Mouse (Mus musculus): ENCODE results near the gene Agap1. TPM values are rescaled to one million over a fixed set of nuclear protein-coding genes. Genes with fewer than 3 reads are reported as not detected.

The Agap1 gene
- polyA plus RNA-seq, 1 experiment from 2014 or later = 31.9 TPM

DNA sequence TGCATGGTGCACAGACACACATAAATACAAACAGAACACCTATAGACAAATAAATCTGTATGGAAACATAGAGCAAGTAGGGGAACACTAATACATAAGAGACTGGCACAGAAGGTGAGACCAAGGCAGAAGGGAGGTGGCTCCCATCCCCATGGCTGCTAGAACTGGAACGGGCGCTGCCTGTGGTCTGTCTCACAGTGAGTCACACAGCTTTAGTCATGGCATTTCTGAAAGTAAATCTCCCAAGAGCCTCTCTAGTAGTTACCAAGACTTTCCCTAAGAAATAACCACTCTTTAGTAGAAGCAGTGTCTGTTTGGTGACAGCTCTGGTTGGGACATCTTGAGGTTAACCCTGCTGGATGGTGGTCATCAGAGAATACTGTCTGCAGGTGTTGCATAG, 326.1 kb downstream of the Agap1 start:
- no peaks in the 10 kb centered on the region for H3K27me3 ChIP-seq (replicated peaks; ENCODE audit: control insufficient read depth, insufficient read depth, low read length)
- H3K27ac ChIP-seq (ENCODE audit: low read depth, low read length) = no peak overlapping the region
- H3K4me1 ChIP-seq (ENCODE audit: control insufficient read depth, insufficient read depth, low read depth, low read length) = peaks cover 7% of the 10 kb centered on the region; the same call in 1 of the 2 replicates
- H3K9ac ChIP-seq (ENCODE audit: low read depth, low read length) = no peak overlapping the region
- 96% methylated on average over 2 of the region's 2 CpGs for WGBS
- H3K9me3 ChIP-seq (ENCODE audit: control insufficient read depth, low read length) = no peaks in the 10 kb centered on the region
- H3K4me3 ChIP-seq (ENCODE audit: low read length) = no peak overlapping the region
- no peak for ATAC-seq
- H3K36me3 ChIP-seq (ENCODE audit: control insufficient read depth, insufficient read depth, low read length) = no peaks in the 10 kb centered on the region
- no peak overlapping the region for H3K4me2 ChIP-seq (ENCODE audit: low read length)

DNA sequence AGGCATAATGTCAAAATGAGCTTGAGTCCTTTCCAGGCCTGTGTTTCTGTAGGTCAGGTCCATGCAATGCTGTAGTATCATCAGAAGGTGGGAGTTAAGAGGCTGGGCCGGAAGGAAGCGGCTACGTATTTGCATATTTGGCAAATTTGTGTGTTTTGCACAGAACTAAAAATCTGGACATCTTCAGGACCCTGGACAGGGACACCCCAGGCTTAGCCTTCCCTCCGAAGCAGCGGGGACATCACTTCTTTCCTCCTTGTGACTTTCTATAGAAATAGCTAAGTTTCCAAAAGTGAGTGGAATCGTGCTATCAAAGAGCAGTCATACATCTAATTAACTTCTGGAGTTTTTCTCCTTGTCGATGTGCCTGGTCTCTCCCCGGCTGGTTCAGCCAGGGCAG, 327.3 kb downstream of the Agap1 start:
- no peak overlapping the region for H3K4me2 ChIP-seq (ENCODE audit: low read length)
- no peak overlapping the region for H3K27ac ChIP-seq (ENCODE audit: low read depth, low read length)
- no peaks in the 10 kb centered on the region for H3K36me3 ChIP-seq (ENCODE audit: control insufficient read depth, insufficient read depth, low read length)
- H3K4me3 ChIP-seq (ENCODE audit: low read length) = no peak overlapping the region
- no peaks in the 10 kb centered on the region for H3K9me3 ChIP-seq (ENCODE audit: control insufficient read depth, low read length)
- H3K4me1 ChIP-seq (ENCODE audit: control insufficient read depth, insufficient read depth, low read depth, low read length) = peaks cover 11% of the 10 kb centered on the region; the same call in 1 of the 2 replicates
- no peaks in the 10 kb centered on the region for H3K27me3 ChIP-seq (replicated peaks; ENCODE audit: control insufficient read depth, insufficient read depth, low read length)
- no peak for ATAC-seq
- WGBS = 58% methylated on average over 8 of the region's 8 CpGs
- no peak overlapping the region for H3K9ac ChIP-seq (ENCODE audit: low read depth, low read length)

DNA sequence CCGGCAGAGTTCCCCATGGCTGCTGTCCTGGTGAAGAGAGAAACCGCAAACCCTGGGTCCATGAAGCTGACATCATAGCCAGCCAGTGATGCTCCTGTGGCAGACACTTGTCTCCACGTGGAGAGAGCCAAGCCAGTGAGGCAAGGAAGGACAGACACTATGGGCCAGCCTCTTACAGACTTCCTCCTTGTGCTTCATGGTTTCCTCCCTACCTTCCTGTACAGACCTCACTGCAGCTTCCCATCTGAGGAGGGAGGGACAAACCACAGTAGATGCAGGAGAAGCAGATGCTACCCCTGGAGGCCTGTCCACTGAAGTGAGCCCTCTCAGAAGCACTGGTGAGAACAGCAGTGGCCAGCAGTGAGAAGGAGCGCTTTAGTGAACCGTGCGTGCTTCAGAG, 332.2 kb downstream of the Agap1 start:
- H3K36me3 ChIP-seq (ENCODE audit: control insufficient read depth, insufficient read depth, low read length) = peaks cover 5% of the 10 kb centered on the region
- no peaks in the 10 kb centered on the region for H3K27me3 ChIP-seq (replicated peaks; ENCODE audit: control insufficient read depth, insufficient read depth, low read length)
- no peak for ATAC-seq
- H3K9me3 ChIP-seq (ENCODE audit: control insufficient read depth, low read length) = no peaks in the 10 kb centered on the region
- no peak overlapping the region for H3K4me2 ChIP-seq (ENCODE audit: low read length)
- no peak overlapping the region for H3K9ac ChIP-seq (ENCODE audit: low read depth, low read length)
- H3K4me3 ChIP-seq (ENCODE audit: low read length) = no peak overlapping the region
- peaks cover 7% of the 10 kb centered on the region; the same call in 1 of the 2 replicates for H3K4me1 ChIP-seq (ENCODE audit: control insufficient read depth, insufficient read depth, low read depth, low read length)
- WGBS = 75% methylated on average over 6 of the region's 6 CpGs
- no peak overlapping the region for H3K27ac ChIP-seq (ENCODE audit: low read depth, low read length)

DNA sequence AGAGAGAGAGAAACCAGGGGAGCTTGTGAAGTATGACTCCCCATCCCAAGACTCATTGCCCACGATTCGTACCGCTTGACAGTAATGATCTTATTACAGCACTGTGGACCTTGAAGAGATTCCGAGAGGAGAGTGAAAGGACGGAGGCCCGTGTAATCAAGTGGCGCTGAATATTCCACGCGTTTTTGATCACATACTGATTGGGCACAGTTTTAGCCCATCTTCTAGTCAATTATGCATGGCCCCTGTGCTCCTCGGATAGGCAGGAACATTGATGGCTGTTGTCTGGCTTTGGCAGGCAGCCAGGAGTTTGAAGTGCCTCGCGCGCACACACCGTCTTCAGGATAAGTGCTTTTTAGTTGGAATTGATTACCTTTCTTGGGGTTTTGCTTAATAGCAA, 344.1 kb downstream of the Agap1 start:
- Histone ChIP-seq H3K4me3 (ENCODE audit: low read length) (no peak overlapping the region), H3K9ac (ENCODE audit: low read depth, low read length) (no peak overlapping the region), H3K36me3 (ENCODE audit: control insufficient read depth, insufficient read depth, low read length) (peaks cover 2% of the 10 kb centered on the region; the same call in 1 of the 2 replicates), H3K4me2 (ENCODE audit: low read length) (no peak overlapping the region), H3K9me3 (ENCODE audit: control insufficient read depth, low read length) (no peaks in the 10 kb centered on the region), H3K27me3 (replicated peaks; ENCODE audit: control insufficient read depth, insufficient read depth, low read length) (no peaks in the 10 kb centered on the region), H3K27ac (ENCODE audit: low read depth, low read length) (no peak overlapping the region; the same call in 1 of the 2 replicates), H3K4me1 (ENCODE audit: control insufficient read depth, insufficient read depth, low read depth, low read length) (peaks cover 6% of the 10 kb centered on the region)
- WGBS = 29% methylated on average over 14 of the region's 14 CpGs
- peak; percentile 58 for ATAC-seq

DNA sequence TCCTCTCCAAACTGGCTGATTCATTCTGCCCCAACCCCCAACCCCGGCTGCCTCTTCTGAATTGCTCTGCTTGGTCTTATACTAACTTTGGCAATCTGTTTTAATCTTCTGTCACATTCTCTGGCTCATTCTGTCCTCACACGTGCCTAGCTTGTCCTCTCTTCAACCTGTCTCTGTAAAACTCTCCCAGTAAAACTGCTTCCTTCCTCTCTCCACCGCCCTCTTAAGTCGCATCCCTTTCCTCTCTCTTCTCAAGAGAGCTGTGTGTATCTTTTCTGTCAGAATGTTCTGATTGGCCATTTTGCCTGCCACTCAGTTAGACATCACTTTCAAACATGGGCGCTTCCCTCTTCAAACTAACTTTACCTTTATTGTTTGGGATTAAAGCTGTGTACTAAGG, 346.9 kb downstream of the Agap1 start:
- no peak overlapping the region for H3K4me3 ChIP-seq (ENCODE audit: low read length)
- WGBS = 86% methylated on average over 5 of the region's 5 CpGs
- H3K27me3 ChIP-seq (replicated peaks; ENCODE audit: control insufficient read depth, insufficient read depth, low read length) = no peaks in the 10 kb centered on the region
- no peaks in the 10 kb centered on the region for H3K9me3 ChIP-seq (ENCODE audit: control insufficient read depth, low read length)
- peaks cover 6% of the 10 kb centered on the region for H3K4me1 ChIP-seq (ENCODE audit: control insufficient read depth, insufficient read depth, low read depth, low read length)
- H3K27ac ChIP-seq (ENCODE audit: low read depth, low read length) = no peak overlapping the region
- no peak overlapping the region for H3K9ac ChIP-seq (ENCODE audit: low read depth, low read length)
- peaks cover 2% of the 10 kb centered on the region; the same call in 1 of the 2 replicates for H3K36me3 ChIP-seq (ENCODE audit: control insufficient read depth, insufficient read depth, low read length)
- no peak overlapping the region for H3K4me2 ChIP-seq (ENCODE audit: low read length)
- no peak for ATAC-seq

DNA sequence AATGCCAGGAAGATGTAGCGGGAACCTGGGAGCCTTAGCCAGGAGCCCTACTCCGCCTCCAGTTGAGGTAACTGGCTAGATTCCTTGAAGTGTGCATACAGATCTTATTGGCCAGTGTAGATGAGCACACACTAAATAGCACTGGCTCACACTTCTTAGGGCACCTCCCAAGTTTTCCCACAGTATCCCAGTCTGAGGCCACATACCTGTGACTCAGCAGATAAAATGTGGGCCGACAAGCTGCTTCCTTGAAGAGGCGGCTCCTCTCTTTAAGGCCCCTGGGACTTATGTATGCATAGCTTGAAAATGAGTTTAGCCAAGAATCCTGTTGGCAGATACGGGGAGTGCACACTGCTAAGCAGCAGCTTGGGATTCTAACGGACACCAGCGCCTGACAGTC, 350.4 kb downstream of the Agap1 start:
- Histone ChIP-seq H3K36me3 (ENCODE audit: control insufficient read depth, insufficient read depth, low read length) (no peaks in the 10 kb centered on the region), H3K27ac (ENCODE audit: low read depth, low read length) (no peak overlapping the region), H3K9ac (ENCODE audit: low read depth, low read length) (no peak overlapping the region), H3K9me3 (ENCODE audit: control insufficient read depth, low read length) (no peaks in the 10 kb centered on the region), H3K4me1 (ENCODE audit: control insufficient read depth, insufficient read depth, low read depth, low read length) (no peaks in the 10 kb centered on the region), H3K4me3 (ENCODE audit: low read length) (no peak overlapping the region), H3K27me3 (replicated peaks; ENCODE audit: control insufficient read depth, insufficient read depth, low read length) (no peaks in the 10 kb centered on the region), H3K4me2 (ENCODE audit: low read length) (no peak overlapping the region)
- no peak for ATAC-seq
- 81% methylated on average over 7 of the region's 7 CpGs for WGBS

DNA sequence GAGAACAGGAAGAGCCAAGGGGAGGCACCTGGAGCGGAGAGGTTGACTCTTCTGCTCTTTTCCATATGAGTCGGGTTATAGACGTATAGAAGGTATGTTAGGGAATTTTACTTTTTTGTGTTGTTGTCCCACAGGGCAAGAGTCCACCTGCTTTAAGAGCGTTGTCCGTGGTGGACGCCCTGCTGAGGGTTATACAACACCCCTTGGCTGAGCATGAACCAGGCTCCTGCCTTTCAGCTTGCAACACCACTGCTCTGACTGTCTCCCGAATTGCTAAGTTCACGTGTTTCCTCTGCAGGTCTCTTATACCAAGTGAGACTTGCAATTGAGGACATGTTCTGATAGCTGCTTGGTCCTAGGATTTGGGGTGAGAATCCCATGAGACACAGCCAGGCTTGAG, 358.2 kb downstream of the Agap1 start:
- no peak overlapping the region for H3K9ac ChIP-seq (ENCODE audit: low read depth, low read length)
- ATAC-seq = no peak
- H3K4me3 ChIP-seq (ENCODE audit: low read length) = no peak overlapping the region
- H3K4me1 ChIP-seq (ENCODE audit: control insufficient read depth, insufficient read depth, low read depth, low read length) = no peaks in the 10 kb centered on the region; the same call in 1 of the 2 replicates
- H3K4me2 ChIP-seq (ENCODE audit: low read length) = no peak overlapping the region
- no peaks in the 10 kb centered on the region for H3K9me3 ChIP-seq (ENCODE audit: control insufficient read depth, low read length)
- no peak overlapping the region for H3K27ac ChIP-seq (ENCODE audit: low read depth, low read length)
- WGBS = 92% methylated on average over 8 of the region's 8 CpGs
- H3K27me3 ChIP-seq (replicated peaks; ENCODE audit: control insufficient read depth, insufficient read depth, low read length) = no peaks in the 10 kb centered on the region
- H3K36me3 ChIP-seq (ENCODE audit: control insufficient read depth, insufficient read depth, low read length) = peaks cover 3% of the 10 kb centered on the region; the same call in 1 of the 2 replicates

DNA sequence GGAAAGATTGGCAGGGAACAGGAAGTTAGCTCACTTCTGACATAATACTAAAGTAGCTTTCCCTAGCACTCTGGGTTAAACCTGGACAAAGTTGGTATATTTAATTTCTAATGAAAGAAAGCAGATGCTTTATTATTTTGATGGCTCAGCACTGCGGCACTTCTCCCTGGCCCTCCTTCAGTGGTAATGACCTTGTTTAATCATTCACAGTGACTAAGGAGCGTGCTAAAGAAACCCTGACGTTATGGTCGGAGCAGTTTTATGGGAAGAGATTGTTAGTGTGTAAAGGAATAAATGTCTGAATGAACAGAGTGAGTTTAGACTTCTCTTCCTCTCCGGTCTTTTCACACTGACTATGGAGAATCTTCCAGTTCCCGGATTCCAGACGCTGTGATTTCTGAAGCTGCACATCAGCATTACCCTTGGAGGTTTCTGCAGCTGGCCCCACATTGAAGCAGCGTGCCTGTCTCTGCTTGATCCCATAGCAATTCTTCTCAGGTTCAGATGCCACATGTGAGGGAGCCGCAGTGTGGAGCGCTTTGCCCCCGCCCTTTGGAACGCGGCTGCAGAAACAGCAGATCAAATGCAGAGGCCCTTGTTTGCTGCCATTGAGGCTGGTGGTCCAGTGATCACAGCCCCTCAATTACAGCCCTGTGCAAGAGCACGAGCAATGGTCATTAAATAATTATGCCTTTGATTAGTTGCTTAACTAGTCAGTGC, 362.0 kb downstream of the Agap1 start:
- peak; percentile 18; the same call in 1 of the 2 replicates for ATAC-seq
- H3K4me3 ChIP-seq (ENCODE audit: low read length) = no peak overlapping the region
- H3K9me3 ChIP-seq (ENCODE audit: control insufficient read depth, low read length) = no peaks in the 10 kb centered on the region
- H3K4me2 ChIP-seq (ENCODE audit: low read length) = no peak overlapping the region
- no peaks in the 10 kb centered on the region; the same call in 1 of the 2 replicates for H3K4me1 ChIP-seq (ENCODE audit: control insufficient read depth, insufficient read depth, low read depth, low read length)
- H3K27ac ChIP-seq (ENCODE audit: low read depth, low read length) = no peak overlapping the region
- H3K36me3 ChIP-seq (ENCODE audit: control insufficient read depth, insufficient read depth, low read length) = peaks cover 3% of the 10 kb centered on the region; the same call in 1 of the 2 replicates
- no peaks in the 10 kb centered on the region for H3K27me3 ChIP-seq (replicated peaks; ENCODE audit: control insufficient read depth, insufficient read depth, low read length)
- no peak overlapping the region for H3K9ac ChIP-seq (ENCODE audit: low read depth, low read length)
- WGBS = 40% methylated on average over 14 of the region's 14 CpGs

DNA sequence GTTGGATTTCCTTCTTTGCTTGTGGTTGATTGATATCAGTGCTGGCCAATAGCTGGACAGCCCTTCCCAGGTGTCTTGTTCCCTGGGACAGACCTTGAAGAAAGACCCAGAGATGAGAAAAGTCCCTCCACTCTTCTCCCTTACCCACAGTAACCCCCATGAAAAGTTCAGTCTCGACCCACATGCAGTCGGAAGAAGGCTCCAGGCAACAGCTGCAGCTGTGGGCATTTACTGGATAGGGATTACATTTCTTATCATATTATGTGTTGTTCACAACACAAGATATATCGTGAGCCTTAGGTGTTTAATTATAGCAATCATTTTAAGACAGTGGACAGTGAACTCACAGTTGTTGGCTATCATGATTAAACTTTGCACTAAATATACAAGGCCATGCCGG, 367.2 kb downstream of the Agap1 start:
- no peak for ATAC-seq
- Histone ChIP-seq H3K4me3 (ENCODE audit: low read length) (no peak overlapping the region), H3K36me3 (ENCODE audit: control insufficient read depth, insufficient read depth, low read length) (no peaks in the 10 kb centered on the region), H3K27ac (ENCODE audit: low read depth, low read length) (no peak overlapping the region), H3K9me3 (ENCODE audit: control insufficient read depth, low read length) (no peaks in the 10 kb centered on the region), H3K4me1 (ENCODE audit: control insufficient read depth, insufficient read depth, low read depth, low read length) (peaks cover 3% of the 10 kb centered on the region), H3K4me2 (ENCODE audit: low read length) (no peak overlapping the region), H3K9ac (ENCODE audit: low read depth, low read length) (no peak overlapping the region), H3K27me3 (replicated peaks; ENCODE audit: control insufficient read depth, insufficient read depth, low read length) (no peaks in the 10 kb centered on the region)
- WGBS = 86% methylated on average over 4 of the region's 4 CpGs
